Mouse (Mus musculus): Measurements from ENCODE around the gene Ube2d3. TPM values are rescaled to one million over a fixed set of nuclear protein-coding genes. Genes with fewer than 3 reads are reported as not detected.

The Ube2d3 gene
- total and polyA plus RNA-seq, 3 experiments, result 590 to 1,803 (median 1,178) TPM

GRCm38 (mm10) chr3:135438913-135439531 is 1.1 kb downstream of the Ube2d3 start:
- Histone ChIP-seq H3K9ac (ENCODE audit: insufficient read depth, low read depth) (peak overlapping the region; percentile 98), H3K9me3 (replicated peaks; ENCODE audit: low read length) (no peaks in the 10 kb centered on the region), H3K4me3 (replicated peaks in 1 of 3; ENCODE audit: low read depth in 2 of 3, low read length in 2 of 3, poor library complexity in 1 of 3) (peak overlapping the region; percentile 81 to 94 (median 83)), H3K36me3 (replicated peaks in 1 of 2; ENCODE audit: control insufficient read depth in 1 of 2, insufficient read depth in 1 of 2, low read length in 1 of 2) (peaks cover 7 to 47% of the 10 kb centered on the region in 2 experiments), H3K4me2 (ENCODE audit: insufficient read depth, low read depth, poor library complexity, severe bottlenecking) (no peak overlapping the region), H3K79me2 (replicated peaks; ENCODE audit: control insufficient read depth, extremely low read depth, insufficient read depth, poor library complexity, severe bottlenecking) (peaks cover 36% of the 10 kb centered on the region), H3K27ac (ENCODE audit: insufficient read depth, low read depth) (peak overlapping the region; percentile 96), H3K27me3 (replicated peaks) (no peaks in the 10 kb centered on the region), H3K4me1 (ENCODE audit: control insufficient read depth in 1 of 2, insufficient read depth in 2 of 2) (peaks cover 0 to 41% of the 10 kb centered on the region in 2 experiments; a peak in 2 of 4 replicates)
- in situ Hi-C loops (cut with MboI; ENCODE audit: low pct_ligation_motif_present, low pct_unique_long_range_greater_than_20kb, low sequenced_read_pairs), result no loop called here
- dilution Hi-C loops (cut with MboI; ENCODE audit: extremely low pct_ligation_motif_present, extremely low pct_unique_long_range_greater_than_20kb, low sequenced_read_pairs), result no loop called here
- DNase-seq (ENCODE audit: extremely low read depth), result peak; percentile 91
- peak; percentile 76 for TF ChIP-seq ELF1 (IDR thresholded peaks at IDR 0.05; ENCODE audit: low read depth, low read length)
- no peak for TF ChIP-seq CHD1 (IDR thresholded peaks at IDR 0.05; ENCODE audit: low read depth, low read length)
- TF ChIP-seq ZMIZ1 (IDR thresholded peaks at IDR 0.05; ENCODE audit: low read depth, low read length), result peak; percentile 65; the same call in 1 of the 2 replicates
- TF ChIP-seq TCF12 (IDR thresholded peaks at IDR 0.05; ENCODE audit: low read depth, low read length), result peak; percentile 84
- peak; percentile 13 for TF ChIP-seq MAX (IDR thresholded peaks at IDR 0.05; ENCODE audit: low read length)
- peak; percentile 77 for TF ChIP-seq HCFC1 (IDR thresholded peaks at IDR 0.05; ENCODE audit: low read depth, low read length)
- TF ChIP-seq USF2 (conservative IDR thresholded peaks at IDR 0.05; ENCODE audit: low read depth, low read length), result no peak
- TF ChIP-seq NELFE (IDR thresholded peaks at IDR 0.05; ENCODE audit: low read depth, low read length), result no peak; the same call in 1 of the 2 replicates
- TF ChIP-seq IRF4 (IDR thresholded peaks at IDR 0.05; ENCODE audit: low read depth, low read length), result peak; percentile 82
- TF ChIP-seq E2F4 (IDR thresholded peaks at IDR 0.05; ENCODE audit: insufficient replicate concordance, low read depth, low read length), result no peak
- 0 out of 4 replicates have a peak, but pooled peaks of 1 of the 2 experiments have one; percentile 0 for TF ChIP-seq CTCF (conservative IDR thresholded peaks at IDR 0.05 in 1 of 2, IDR thresholded peaks at IDR 0.05 in 1 of 2; ENCODE audit: low read depth in 2 of 2, low read length in 2 of 2)
- peak; percentile 26; the same call in 1 of the 2 replicates for TF ChIP-seq POLR2A (IDR thresholded peaks at IDR 0.05; ENCODE audit: low read depth, low read length)
- peak; percentile 96 for TF ChIP-seq UBTF (IDR thresholded peaks at IDR 0.05; ENCODE audit: low read depth, low read length)
- peak; percentile 17; the same call in 1 of the 2 replicates for TF ChIP-seq ETS1 (conservative IDR thresholded peaks at IDR 0.05; ENCODE audit: low read depth, low read length)
- TF ChIP-seq SIN3A (IDR thresholded peaks at IDR 0.05; ENCODE audit: low read length), result peak; percentile 57
- 0 out of 2 replicates have a peak, but pooled peaks have one; percentile 4 for TF ChIP-seq NRF1 (IDR thresholded peaks at IDR 0.05; ENCODE audit: low read depth, low read length)
- no peak for TF ChIP-seq JUN (IDR thresholded peaks at IDR 0.05; ENCODE audit: insufficient read depth, low read depth, low read length)
- TF ChIP-seq TBP (conservative IDR thresholded peaks at IDR 0.05; ENCODE audit: low read depth, low read length), result peak; percentile 52; the same call in 1 of the 2 replicates
- TF ChIP-seq MEF2A (IDR thresholded peaks at IDR 0.05; ENCODE audit: borderline replicate concordance, low read depth, low read length), result peak; percentile 39
- TF ChIP-seq CHD2 (IDR thresholded peaks at IDR 0.05; ENCODE audit: low read length), result peak; percentile 93

- H3K4me2 ChIP-seq (ENCODE audit: insufficient read depth, low read depth, poor library complexity, severe bottlenecking), result peak overlapping the region; percentile 38
- peak overlapping the region; percentile 81 to 94 (median 83) for H3K4me3 ChIP-seq (replicated peaks in 1 of 3; ENCODE audit: low read depth in 2 of 3, low read length in 2 of 3, poor library complexity in 1 of 3)
- H3K4me1 ChIP-seq (ENCODE audit: control insufficient read depth in 1 of 2, insufficient read depth in 2 of 2), result peaks cover 0 to 47% of the 10 kb centered on the region in 2 experiments; a peak in 2 of 4 replicates
- H3K9me3 ChIP-seq (replicated peaks; ENCODE audit: low read length), result no peaks in the 10 kb centered on the region
- DNase-seq (ENCODE audit: extremely low read depth), result no peak
- peaks cover 39% of the 10 kb centered on the region for H3K79me2 ChIP-seq (replicated peaks; ENCODE audit: control insufficient read depth, extremely low read depth, insufficient read depth, poor library complexity, severe bottlenecking)
- dilution Hi-C loops (cut with MboI; ENCODE audit: extremely low pct_ligation_motif_present, extremely low pct_unique_long_range_greater_than_20kb, low sequenced_read_pairs) (no loop called here), in situ Hi-C loops (cut with MboI; ENCODE audit: low pct_ligation_motif_present, low pct_unique_long_range_greater_than_20kb, low sequenced_read_pairs) (no loop called here)
- peaks cover 7 to 53% of the 10 kb centered on the region in 2 experiments for H3K36me3 ChIP-seq (replicated peaks in 1 of 2; ENCODE audit: control insufficient read depth in 1 of 2, insufficient read depth in 1 of 2, low read length in 1 of 2)
- peak overlapping the region; percentile 96 for H3K27ac ChIP-seq (ENCODE audit: insufficient read depth, low read depth)
- TF ChIP-seq MAZ (IDR thresholded peaks at IDR 0.05; ENCODE audit: low read depth, low read length) (0 out of 2 replicates have a peak, but pooled peaks have one; percentile 23), USF1 (IDR thresholded peaks at IDR 0.05; ENCODE audit: low read depth, low read length) (no peak), MYC (IDR thresholded peaks at IDR 0.05; ENCODE audit: low read depth, low read length) (no peak), GABPA (IDR thresholded peaks at IDR 0.05; ENCODE audit: insufficient replicate concordance, low read depth, low read length) (no peak), POLR2AphosphoS2 (IDR thresholded peaks at IDR 0.05; ENCODE audit: low read depth, low read length) (peak; percentile 93; the same call in 1 of the 2 replicates), CHD1 (IDR thresholded peaks at IDR 0.05; ENCODE audit: low read depth, low read length) (peak; percentile 35), CHD2 (IDR thresholded peaks at IDR 0.05; ENCODE audit: low read length) (no peak; the same call in 1 of the 2 replicates), MXI1 (IDR thresholded peaks at IDR 0.05; ENCODE audit: low read depth, low read length) (peak; percentile 74; the same call in 1 of the 2 replicates), JUND (conservative IDR thresholded peaks at IDR 0.05; ENCODE audit: low read depth, low read length) (no peak), CTCF (conservative IDR thresholded peaks at IDR 0.05 in 1 of 2, IDR thresholded peaks at IDR 0.05 in 1 of 2; ENCODE audit: low read depth in 2 of 2, low read length in 2 of 2) (no peak), MEF2A (IDR thresholded peaks at IDR 0.05; ENCODE audit: borderline replicate concordance, low read depth, low read length) (no peak), ZKSCAN1 (IDR thresholded peaks at IDR 0.05; ENCODE audit: borderline replicate concordance, low read depth, low read length) (no peak), ETS1 (conservative IDR thresholded peaks at IDR 0.05; ENCODE audit: low read depth, low read length) (no peak)
- H3K9ac ChIP-seq (ENCODE audit: insufficient read depth, low read depth), result peak overlapping the region; percentile 98
- no peaks in the 10 kb centered on the region for H3K27me3 ChIP-seq (replicated peaks)
Measured at GRCm38 (mm10) chr3:135439651-135440050, 1.7 kb downstream of the Ube2d3 start.
